Mouse (Mus musculus) kidney, postnatal 25 days (tissue): Measurements from ENCODE around the gene Scrn2.

ENCODE experiments used
- DNase-seq, 2 experiments: peaks; one replicate each; pipeline ENCODE4 v3.0.0; 2021; ENCODE audit warnings: mixed read lengths in 2 of 2

Gene Scrn2

GRCm38 (mm10) chr11:97018583-97019344 is 11.0 kb upstream of the Scrn2 start:
- DNase-seq: no peak

DNA sequence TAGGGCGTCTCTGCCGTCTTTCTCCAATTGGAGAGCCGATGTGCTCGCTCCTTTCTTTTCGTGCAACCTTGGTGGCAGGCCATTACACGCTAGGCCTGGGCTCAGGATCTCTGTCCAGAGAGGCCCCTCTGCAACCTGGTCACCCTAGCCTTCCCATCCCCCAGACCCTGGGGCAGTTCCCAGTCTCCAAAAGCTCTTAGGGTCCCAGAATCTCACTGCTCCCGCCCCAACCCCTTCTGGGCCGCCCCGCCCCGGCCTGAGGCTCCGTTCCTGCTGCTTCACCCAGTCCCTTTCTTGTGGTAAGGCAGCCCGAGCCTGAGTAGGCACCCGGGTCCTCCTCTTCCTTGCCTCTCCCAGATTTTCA is 10.4 kb upstream of the Scrn2 start:
- DNase-seq: no peak

- no peak for DNase-seq
Observed at GRCm38 (mm10) chr11:97021121-97021765, 8.5 kb upstream of the Scrn2 start.

DNA sequence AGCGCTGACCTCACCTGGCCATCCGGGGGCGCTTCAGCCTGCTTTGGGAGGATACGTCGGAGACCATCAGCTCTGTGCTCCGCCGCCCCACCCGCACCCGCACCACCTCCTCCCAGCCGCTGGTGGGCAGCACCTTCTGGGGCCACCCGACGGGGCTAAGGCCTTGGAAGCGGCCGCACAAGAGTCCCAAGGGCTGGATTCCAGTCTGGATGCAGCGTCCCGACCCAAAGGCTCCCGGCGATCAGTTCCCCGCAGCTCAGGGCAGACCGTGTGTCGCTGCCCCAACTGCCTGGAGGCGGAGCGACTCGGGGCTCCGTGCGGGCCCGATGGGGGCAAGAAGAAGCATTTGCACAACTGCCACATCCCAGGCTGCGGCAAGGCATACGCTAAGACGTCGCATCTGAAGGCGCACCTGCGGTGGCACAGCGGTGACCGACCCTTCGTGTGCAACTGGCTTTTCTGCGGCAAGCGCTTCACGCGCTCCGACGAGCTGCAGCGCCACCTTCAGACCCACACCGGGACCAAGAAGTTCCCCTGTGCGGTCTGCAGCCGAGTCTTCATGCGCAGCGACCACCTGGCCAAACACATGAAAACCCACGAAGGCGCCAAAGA is 7.8 kb upstream of the Scrn2 start:
- DNase-seq: peak; percentile 80 to 90

GRCm38 (mm10) chr11:97024977-97025376 is 4.8 kb upstream of the Scrn2 start:
- no peak for DNase-seq

- DNase-seq: peak; percentile 89 to 91
Observed at GRCm38 (mm10) chr11:97025721-97026344, 3.9 kb upstream of the Scrn2 start.

- peak; percentile 41 to 68 for DNase-seq
Observed at GRCm38 (mm10) chr11:97030426-97030825, 688 bp downstream of the Scrn2 start.

DNA sequence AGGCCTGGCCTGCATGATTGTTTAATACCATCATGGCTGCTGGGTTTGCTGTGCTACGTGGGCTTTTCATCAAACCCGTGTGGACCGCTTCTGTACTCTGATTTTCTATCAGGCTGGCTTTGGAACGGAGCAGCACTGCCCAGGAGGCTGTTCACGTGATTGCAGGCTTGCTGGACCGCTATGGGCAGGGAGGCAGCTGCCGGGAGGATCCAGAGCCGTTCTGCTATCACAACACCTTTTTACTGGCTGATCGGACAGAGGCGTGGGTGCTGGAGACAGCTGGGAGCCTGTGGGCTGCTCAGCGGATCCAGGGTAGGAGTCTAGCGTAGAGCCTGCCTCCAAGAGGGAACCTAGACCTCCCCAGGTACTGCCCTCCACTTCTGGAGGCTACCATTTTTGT is 2.2 kb downstream of the Scrn2 start:
- peak; percentile 48 to 80 for DNase-seq

- DNase-seq: no peak
Observed at GRCm38 (mm10) chr11:97032499-97032898, 2.8 kb downstream of the Scrn2 start.

DNA sequence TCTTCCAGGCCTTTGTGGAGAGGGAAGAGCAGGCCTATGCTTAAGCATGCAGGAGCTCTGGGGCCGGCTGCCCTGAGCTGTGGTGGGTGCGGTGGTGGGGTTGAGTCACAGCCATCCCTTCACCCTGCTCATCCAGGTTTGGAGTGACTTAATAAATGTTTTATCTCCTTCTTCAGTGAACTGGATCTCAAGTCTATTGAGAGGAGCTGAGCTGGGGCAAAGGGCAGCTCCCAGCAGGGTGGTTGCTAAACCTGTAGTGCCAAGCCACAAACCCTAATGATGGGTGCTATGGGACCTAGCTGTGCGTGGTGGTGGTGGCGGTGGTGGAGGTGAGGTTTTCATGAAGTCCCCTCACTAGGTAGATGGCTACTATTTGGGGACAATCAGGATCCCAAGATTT is 4.0 kb downstream of the Scrn2 start:
- no peak for DNase-seq

GRCm38 (mm10) chr11:97036141-97036540 is 6.4 kb downstream of the Scrn2 start:
- DNase-seq: peak; percentile 79 to 83

DNA sequence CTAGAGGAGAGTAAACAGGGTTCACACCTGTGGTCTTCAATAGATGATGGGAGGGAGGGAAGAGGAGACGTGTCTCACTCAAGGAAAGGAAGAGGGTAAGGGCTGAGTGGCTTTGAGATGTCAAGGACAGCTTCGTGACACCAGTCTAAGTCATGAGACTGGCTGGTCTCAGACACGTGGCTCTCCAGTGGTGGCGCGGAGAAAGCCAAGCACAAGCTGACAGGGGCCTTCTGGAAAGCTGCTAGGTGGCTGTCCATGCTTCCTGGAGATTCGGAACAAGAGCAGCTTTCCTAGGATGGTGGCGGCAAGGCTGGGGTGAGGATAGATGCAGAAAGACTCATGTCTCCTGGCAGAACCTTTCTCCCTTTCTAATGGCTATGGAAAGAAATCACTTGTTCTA is 9.1 kb downstream of the Scrn2 start:
- no peak for DNase-seq

GRCm38 (mm10) chr11:97040301-97041021 is 10.7 kb downstream of the Scrn2 start:
- no peak for DNase-seq

- peak; percentile 94 to 96 for DNase-seq
Observed at GRCm38 (mm10) chr11:97041022-97041899, 11.5 kb downstream of the Scrn2 start, which contains the start of the genes Lrrc46 and Mrpl10. TSS of gene Lrrc46 (minus strand) at chr11:97041407. TSS of gene Mrpl10 (plus strand) at chr11:97041560.

DNA sequence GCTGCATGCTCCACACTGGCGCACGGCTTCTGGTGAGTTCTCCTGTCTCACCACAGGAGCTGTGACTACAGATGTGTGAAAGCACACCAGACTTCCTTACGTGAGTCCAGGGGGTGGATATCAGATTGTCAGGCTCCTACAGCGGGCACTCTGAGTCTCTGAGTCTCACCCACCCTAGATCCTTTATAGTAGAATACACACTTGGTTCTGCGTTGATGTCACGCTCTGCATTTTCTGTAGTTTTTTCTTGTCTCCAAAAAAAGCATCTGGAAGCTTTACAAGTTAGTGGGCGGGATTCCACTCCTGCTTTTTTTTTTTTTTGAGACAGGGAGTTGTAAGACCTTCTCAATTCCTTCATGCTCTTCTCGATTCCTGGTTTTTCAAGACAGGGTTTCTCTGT is 15.2 kb downstream of the Scrn2 start:
- no peak for DNase-seq

- no peak for DNase-seq
Observed at GRCm38 (mm10) chr11:97045861-97046260, 16.1 kb downstream of the Scrn2 start.

DNA sequence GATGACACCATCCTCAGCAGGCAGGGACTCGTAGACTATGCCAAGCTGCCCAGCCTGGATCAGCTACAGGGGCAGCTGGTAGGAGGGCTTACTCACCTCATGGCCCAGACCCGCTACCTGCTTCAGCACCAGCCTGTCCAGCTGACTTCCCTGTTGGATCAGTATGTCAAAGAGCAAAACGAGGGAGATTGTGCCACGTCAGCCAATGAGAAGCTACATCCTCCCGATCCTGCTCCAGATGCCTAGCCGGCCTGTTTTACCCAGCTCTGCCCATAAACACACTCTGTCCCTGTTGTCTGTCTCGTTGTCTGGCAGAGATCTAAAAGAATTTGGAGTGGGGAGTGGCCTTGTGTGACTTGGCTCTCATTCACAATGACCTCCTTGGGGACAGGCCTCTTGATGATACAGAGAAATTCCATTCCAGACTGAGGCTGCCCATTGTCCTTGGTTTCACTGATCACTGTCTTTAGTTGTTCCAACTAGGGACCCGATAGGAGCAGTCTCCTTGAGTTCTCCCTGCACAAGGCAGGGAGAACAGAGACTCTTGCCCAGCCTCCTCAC is 18.4 kb downstream of the Scrn2 start:
- no peak for DNase-seq

- DNase-seq: no peak
Observed at GRCm38 (mm10) chr11:97049492-97050085, 19.9 kb downstream of the Scrn2 start.

DNA sequence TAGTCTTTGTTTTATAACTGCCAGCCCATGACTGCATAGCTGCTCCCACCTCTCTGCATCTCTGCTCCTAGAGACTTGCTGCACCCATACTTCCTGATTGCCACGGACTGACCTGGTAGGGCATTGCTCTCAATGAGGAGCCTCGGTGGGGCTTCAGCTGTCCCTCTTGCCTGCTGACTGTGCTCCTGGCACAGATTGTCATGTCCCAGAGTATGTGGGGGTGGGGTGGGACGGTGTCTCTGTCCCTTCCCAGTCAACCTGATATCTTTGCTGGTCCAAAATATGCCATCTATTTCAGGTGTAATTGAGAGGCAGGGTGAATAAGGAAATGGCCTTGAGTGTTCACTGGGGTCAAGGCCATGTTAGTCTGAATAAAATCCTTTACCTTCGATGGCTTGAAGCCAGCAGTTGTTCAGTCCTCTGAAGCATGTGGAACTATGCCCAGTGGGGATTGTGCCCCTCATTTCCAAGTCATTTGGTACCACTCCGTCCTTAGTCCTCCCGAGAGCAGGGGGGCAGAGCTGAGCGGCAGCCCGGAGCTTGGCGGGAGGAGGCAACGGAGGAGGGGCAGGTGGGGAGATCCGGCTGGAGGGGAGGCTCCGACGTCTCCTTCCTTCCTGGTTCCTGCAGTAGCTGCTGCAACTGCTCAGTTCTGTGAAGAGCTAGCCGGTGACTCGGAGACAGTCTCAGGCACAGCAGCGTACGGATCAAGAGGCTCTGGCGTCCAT is 20.6 kb downstream of the Scrn2 start, which contains the start of gene Osbpl7:
Osbpl7 (plus strand) TSS at position 413 of the 728 bp plus-strand sequence.
- DNase-seq: peak; percentile 78 to 90

DNA sequence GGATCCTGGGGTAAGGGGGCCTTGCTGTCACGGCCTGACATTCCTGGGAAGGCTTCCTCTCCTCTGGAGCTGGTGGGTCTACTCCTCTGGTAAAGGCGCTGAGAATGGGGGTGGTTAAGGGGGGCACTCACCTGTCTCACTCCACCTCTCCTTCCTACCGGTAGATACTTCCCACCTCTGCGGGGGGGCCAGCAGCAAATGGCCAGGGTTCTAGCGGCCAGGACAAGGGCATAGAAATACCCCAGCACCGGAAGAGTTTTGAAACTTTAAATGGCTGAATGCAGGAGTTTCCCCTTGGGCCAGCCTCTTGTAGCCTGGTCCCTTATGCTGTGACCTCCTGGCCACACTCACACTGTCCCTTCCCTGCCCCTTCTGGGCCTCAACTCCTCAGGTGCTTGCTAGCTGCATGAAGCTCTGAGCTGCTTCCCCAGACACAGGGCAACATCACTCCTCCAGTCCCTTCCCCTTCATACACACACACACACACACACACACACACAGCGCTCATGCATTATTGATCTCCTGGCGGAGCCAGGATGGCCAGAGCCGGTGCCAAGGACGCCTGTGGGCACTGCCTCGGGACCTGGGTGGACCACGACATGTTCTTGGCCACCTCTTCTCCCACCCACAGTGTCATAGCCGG is 21.3 kb downstream of the Scrn2 start:
- no peak for DNase-seq
